Mouse (Mus musculus) kidney, postnatal 0 days (tissue): ENCODE measurements around the gene 3110009E18Rik. TPM values are rescaled to one million over a fixed set of nuclear protein-coding genes. Genes with fewer than 3 reads are reported as not detected.
A peak's percentile ranks its signal among the peaks of the same experiment; 100 is the strongest.

Experiments used
- ATAC-seq: fragments of 200-750 bp; cut with Nextera tagmentation; replicated peaks from 2 replicates; pipeline ENCODE4 v1.8.0; 2017; ENCODE audit warnings: low read depth, moderate number of reproducible peaks, moderate TSS enrichment, moderate library complexity; ENCODE audit not compliant: low FRiP score
- DNase-seq: peaks from one replicate; pipeline ENCODE4 v3.0.0-alpha.2; 2016; ENCODE audit warnings: low spot score
- H3K27ac ChIP-seq: fragments of 300-500 bp; sonication (generic); 2 replicates; pipeline ENCODE4 v1.5.1; 2014; ENCODE audit warnings: mild to moderate bottlenecking
- H3K27me3 ChIP-seq: fragments of 300-500 bp; sonication (generic); 2 replicates; pipeline ENCODE4 v1.6.1; 2014; ENCODE audit warnings: low read length, mixed read lengths; ENCODE audit not compliant: insufficient read depth
- H3K36me3 ChIP-seq: fragments of 300-500 bp; sonication (generic); 2 replicates; pipeline ENCODE4 v1.6.1; 2014; ENCODE audit warnings: low read length, mixed read lengths; ENCODE audit not compliant: insufficient read depth
- H3K4me1 ChIP-seq: fragments of 300-500 bp; sonication (generic); replicated peaks from 2 replicates; pipeline ENCODE4 v1.6.1; 2014; ENCODE audit warnings: antibody characterized with exemption, low read length, mixed read lengths; ENCODE audit not compliant: insufficient read depth
- H3K4me2 ChIP-seq: fragments of 300-500 bp; sonication (generic); 2 replicates; pipeline ENCODE4 v1.6.1; 2014; ENCODE audit warnings: mild to moderate bottlenecking, low read length, moderate library complexity, mixed read lengths
- H3K4me3 ChIP-seq: fragments of 300-500 bp; sonication (generic); replicated peaks from 2 replicates; pipeline ENCODE4 v1.5.1; 2014; ENCODE audit warnings: low read depth, low read length
- H3K9ac ChIP-seq: fragments of 300-500 bp; sonication (generic); 2 replicates; pipeline ENCODE4 v1.6.1; 2014; ENCODE audit warnings: low read depth, low read length
- H3K9me3 ChIP-seq: fragments of 300-500 bp; sonication (generic); replicated peaks from 2 replicates; pipeline ENCODE4 v1.6.1; 2016; ENCODE audit warnings: low read length, inconsistent platforms, mixed read lengths
- CTCF ChIP-seq: IDR thresholded peaks from 2 replicates; pipeline ENCODE4 v1.5.1; 2016; ENCODE audit warnings: antibody characterized with exemption, low read depth, mild to moderate bottlenecking, moderate library complexity
- WGBS: fragments of 180-500 bp; shearing (Covaris S2); extraction: QIAGEN DNeasy Blood & Tissue Kit; methylation state at CpG from one replicate; pipeline ENCODE4 v1.1.7; 2014; 5-methylcytosine and 5-hydroxymethylcytosine counted together
- polyA plus RNA-seq: library from polyadenylated mRNA; unstranded; fragments of >200 nt; fragmentation: Nextera tagmentation; extraction: Ambion mirVana; gene quantifications from 2 replicates; pipeline ENCODE4 v1.2.1, GENCODE M21; 2015

The 3110009E18Rik gene
- polyA plus RNA-seq, 1 experiment from 2014 or later = 19.3 TPM

- DNase-seq (no peak), ATAC-seq (no peak)
- H3K27me3 ChIP-seq = no peaks in the 10 kb centered on the region
- H3K4me2 ChIP-seq = no peak overlapping the region
- H3K9me3 ChIP-seq = no peaks in the 10 kb centered on the region
- no peak for TF ChIP-seq CTCF
- H3K36me3 ChIP-seq = no peaks in the 10 kb centered on the region
- no peak overlapping the region for H3K4me3 ChIP-seq
- no peak overlapping the region for H3K9ac ChIP-seq
- WGBS = 74% methylated on average over 6 of the region's 6 CpGs
- no peak overlapping the region for H3K27ac ChIP-seq
- H3K4me1 ChIP-seq = no peaks in the 10 kb centered on the region
Measured at GRCm38 (mm10) chr1:120232170-120232569, 111.2 kb downstream of the 3110009E18Rik start.

GRCm38 (mm10) chr1:120235631-120236215 is 114.7 kb downstream of the 3110009E18Rik start:
- DNase-seq = no peak
- Histone ChIP-seq H3K27me3 (no peaks in the 10 kb centered on the region), H3K4me1 (no peaks in the 10 kb centered on the region), H3K4me2 (no peak overlapping the region), H3K36me3 (no peaks in the 10 kb centered on the region), H3K9me3 (no peaks in the 10 kb centered on the region), H3K9ac (no peak overlapping the region), H3K27ac (no peak overlapping the region), H3K4me3 (no peak overlapping the region)
- no peak for TF ChIP-seq CTCF
- 80% methylated on average over 6 of the region's 6 CpGs for WGBS
- no peak for ATAC-seq

GRCm38 (mm10) chr1:120236424-120236823 is 115.4 kb downstream of the 3110009E18Rik start:
- no peaks in the 10 kb centered on the region for H3K9me3 ChIP-seq
- H3K4me2 ChIP-seq = no peak overlapping the region
- 82% methylated on average over 14 of the region's 14 CpGs for WGBS
- H3K4me1 ChIP-seq = no peaks in the 10 kb centered on the region
- ATAC-seq (no peak), DNase-seq (no peak)
- no peak overlapping the region for H3K4me3 ChIP-seq
- no peaks in the 10 kb centered on the region for H3K36me3 ChIP-seq
- H3K27ac ChIP-seq = no peak overlapping the region
- no peaks in the 10 kb centered on the region for H3K27me3 ChIP-seq
- no peak for TF ChIP-seq CTCF
- no peak overlapping the region for H3K9ac ChIP-seq

GRCm38 (mm10) chr1:120237068-120237467 is 116.1 kb downstream of the 3110009E18Rik start:
- 81% methylated on average over 1 of the region's 1 CpGs for WGBS
- H3K27me3 ChIP-seq = no peaks in the 10 kb centered on the region
- H3K9me3 ChIP-seq = no peaks in the 10 kb centered on the region
- no peak overlapping the region for H3K4me3 ChIP-seq
- no peak for DNase-seq
- no peak overlapping the region for H3K27ac ChIP-seq
- ATAC-seq = no peak
- H3K4me2 ChIP-seq = no peak overlapping the region
- H3K36me3 ChIP-seq = no peaks in the 10 kb centered on the region
- no peaks in the 10 kb centered on the region for H3K4me1 ChIP-seq
- no peak overlapping the region for H3K9ac ChIP-seq
- TF ChIP-seq CTCF = peak; percentile 15; the same call in 1 of the 2 replicates

Other genes starting within 250 kb of the 3110009E18Rik start
- gene Tmem177, start 208.0 kb upstream of the 3110009E18Rik start, polyA plus RNA-seq = 6.3 and 6.6 TPM in 2 replicates
- gene Cfap221, start 124.0 kb upstream of the 3110009E18Rik start, polyA plus RNA-seq = not detected in 2 replicates
- gene Sctr, start 114.3 kb upstream of the 3110009E18Rik start, polyA plus RNA-seq = 0.63 and 0.75 TPM in 2 replicates
- 166 and 180 TPM in 2 replicates for gene Tmem37, start 47.1 kb upstream of the 3110009E18Rik start, polyA plus RNA-seq
- gene Dbi, start 109 bp upstream of the 3110009E18Rik start, polyA plus RNA-seq = 1,314 and 1,400 TPM in 2 replicates
- 4.6 TPM in 2 replicates for gene Steap3, start 151.5 kb downstream of the 3110009E18Rik start, polyA plus RNA-seq
- gene C1ql2, start 219.4 kb downstream of the 3110009E18Rik start, polyA plus RNA-seq = 0.09 TPM in 1 of 2 replicates, not detected in the other